Mouse (Mus musculus) G1E (cell line): Measurements from ENCODE around the gene Slc37a1.

ENCODE experiments used
- CTCF ChIP-seq: IDR thresholded peaks from 2 replicates; pipeline ENCODE4 v1.5.1; 2012; ENCODE audit warnings: low read depth, low read length, inconsistent platforms, mixed read lengths
- GATA1 ChIP-seq: IDR thresholded peaks from 2 replicates; pipeline ENCODE4 v1.6.1; 2012; ENCODE audit warnings: borderline replicate concordance, low read length, inconsistent platforms, mixed read lengths
- POLR2AphosphoS5 ChIP-seq: IDR thresholded peaks from 2 replicates; pipeline ENCODE4 v1.6.1; 2012; ENCODE audit warnings: low read depth, low read length, inconsistent platforms; ENCODE audit not compliant: insufficient replicate concordance
- TAL1 ChIP-seq: conservative IDR thresholded peaks from 2 replicates; pipeline ENCODE4 v1.6.1; 2012; ENCODE audit warnings: low read depth, low read length, inconsistent platforms, mixed read lengths

- TF ChIP-seq CTCF (no peak), GATA1 (no peak), POLR2AphosphoS5 (no peak), TAL1 (no peak)
These were observed 61.5 kb downstream of the Slc37a1 start for GRCm38 (mm10) chr17:31348129-31348528.
